Comparison of ENCODE assay signal across 8 mouse cellular contexts in genomic region chr8:108748851-108749376, GRCm38 (mm10).
DNase-seq lines count a peak whose midpoint lies in the region; ATAC-seq lines count a peak whose summit lies in the region.

No protein-coding gene starts in this region.

- peak overlapping the region; percentile 21 for H3K4me3 ChIP-seq in hindbrain, embryonic 10.5 days

- H3K4me1 ChIP-seq in hindbrain, embryonic 10.5 days (replicated peaks) = peaks cover 65% of the 10 kb centered on the region

- no peaks in the 10 kb centered on the region for H3K9me3 ChIP-seq in hindbrain, embryonic 10.5 days

- ATAC-seq in megakaryocyte progenitor cell, adult 5-6 weeks (replicated peaks; ENCODE audit: poor library complexity) = peak; percentile 87

- DNase-seq in heart, adult 18-20 months = peak; percentile 45 to 63
- no peak for DNase-seq in heart, adult 8-10 months (ENCODE audit: low spot score)
- DNase-seq in thymus, postnatal 4 days = peak; percentile 22
- DNase-seq in thymus, adult 18-20 months = no peak
- DNase-seq in hindbrain, embryonic 10.5 days (ENCODE audit: low spot score) = peak; percentile 34
- DNase-seq in testis, postnatal 10 days (ENCODE audit: low spot score) = no peak
- no peak for DNase-seq in ovary, postnatal 36 days (ENCODE audit: low spot score)

- H3K27me3 ChIP-seq in hindbrain, embryonic 10.5 days (ENCODE audit: insufficient read depth, poor library complexity, severe bottlenecking) = no peaks in the 10 kb centered on the region

- peak overlapping the region; percentile 72 for H3K27ac ChIP-seq in hindbrain, embryonic 10.5 days

- WGBS in hindbrain, embryonic 10.5 days = 2% methylated on average over 6 of the region's 6 CpGs

- 0 out of 2 replicates have a peak, but pooled peaks cover 3% of the 10 kb centered on the region for H3K36me3 ChIP-seq in hindbrain, embryonic 10.5 days

Comparison
In these comparisons a context has a peak if more than half of its experiments do, and no peak if none do; other contexts are left out.
1. DNase-seq: peak in heart, adult 18-20 months (2 of 2), thymus, postnatal 4 days (single experiment) and hindbrain, embryonic 10.5 days (single experiment); none in heart, adult 8-10 months (single experiment), thymus, adult 18-20 months (0 of 2), testis, postnatal 10 days (single experiment) and ovary, postnatal 36 days (single experiment).